Mouse (Mus musculus): ENCODE measurements around the gene Hcfc1.

Gene Hcfc1

GRCm38 (mm10) chrX:73966248-73967176, at the start of gene Hcfc1:
Hcfc1 (minus strand) TSS chrX:73966357.
- peak; percentile 87 for DNase-seq (ENCODE audit: low read depth, low spot score)

- no peak for DNase-seq (ENCODE audit: low read depth, low spot score)
Observed at GRCm38 (mm10) chrX:74014597-74014996, 48.4 kb upstream of the Hcfc1 start.

GRCm38 (mm10) chrX:74008063-74008462, 41.9 kb upstream of the Hcfc1 start:
- no peak for DNase-seq (ENCODE audit: low read depth, low spot score)

GRCm38 (mm10) chrX:74006401-74006800, 40.2 kb upstream of the Hcfc1 start:
- no peak for DNase-seq (ENCODE audit: low read depth, low spot score)

- no peak for DNase-seq (ENCODE audit: low read depth, low spot score)
Observed at GRCm38 (mm10) chrX:74003644-74004043, 37.5 kb upstream of the Hcfc1 start.

GRCm38 (mm10) chrX:74001024-74001423, 34.9 kb upstream of the Hcfc1 start:
- no peak for DNase-seq (ENCODE audit: low read depth, low spot score)

GRCm38 (mm10) chrX:73998911-73999869, 33.0 kb upstream of the Hcfc1 start:
- peak; percentile 53 for DNase-seq (ENCODE audit: low read depth, low spot score)

GRCm38 (mm10) chrX:73977783-73978182, 11.6 kb upstream of the Hcfc1 start:
- no peak for DNase-seq (ENCODE audit: low read depth, low spot score)

GRCm38 (mm10) chrX:73976283-73976682, 10.1 kb upstream of the Hcfc1 start:
- no peak for DNase-seq (ENCODE audit: low read depth, low spot score)

GRCm38 (mm10) chrX:73972774-73973173, 6.6 kb upstream of the Hcfc1 start:
- no peak for DNase-seq (ENCODE audit: low read depth, low spot score)

- no peak for DNase-seq (ENCODE audit: low read depth, low spot score)
Observed at GRCm38 (mm10) chrX:73970781-73971180, 4.6 kb upstream of the Hcfc1 start.

GRCm38 (mm10) chrX:73969729-73970128, 3.6 kb upstream of the Hcfc1 start:
- DNase-seq (ENCODE audit: low read depth, low spot score): no peak

- DNase-seq (ENCODE audit: low read depth, low spot score): no peak
Observed at GRCm38 (mm10) chrX:73969167-73969566, 3.0 kb upstream of the Hcfc1 start.

GRCm38 (mm10) chrX:73967177-73968075, 1.3 kb upstream of the Hcfc1 start:
- DNase-seq (ENCODE audit: low read depth, low spot score): peak; percentile 91

- DNase-seq (ENCODE audit: low read depth, low spot score): no peak
Observed at GRCm38 (mm10) chrX:73965307-73965706, 850 bp downstream of the Hcfc1 start.

- DNase-seq (ENCODE audit: low read depth, low spot score): no peak
Observed at GRCm38 (mm10) chrX:73964363-73964762, 1.8 kb downstream of the Hcfc1 start.

GRCm38 (mm10) chrX:73954988-73955387, 11.2 kb downstream of the Hcfc1 start:
- DNase-seq (ENCODE audit: low read depth, low spot score): peak; percentile 66

GRCm38 (mm10) chrX:73952603-73953002, 13.6 kb downstream of the Hcfc1 start:
- DNase-seq (ENCODE audit: low read depth, low spot score): no peak

GRCm38 (mm10) chrX:73949341-73949740, 16.8 kb downstream of the Hcfc1 start:
- DNase-seq (ENCODE audit: low read depth, low spot score): no peak

GRCm38 (mm10) chrX:73948647-73949046, 17.5 kb downstream of the Hcfc1 start:
- peak; percentile 34 for DNase-seq (ENCODE audit: low read depth, low spot score)

- DNase-seq (ENCODE audit: low read depth, low spot score): no peak
Observed at GRCm38 (mm10) chrX:73946896-73947295, 19.3 kb downstream of the Hcfc1 start.
